Mouse (Mus musculus): Measurements from ENCODE around the gene Armc10.

GRCm38 (mm10) chr5:21685001-21685400 is 39.4 kb downstream of the Armc10 start:
- TF ChIP-seq CTCF (IDR thresholded peaks at IDR 0.05; ENCODE audit: borderline replicate concordance, insufficient read depth, low read depth, low read length): no peak
- no peak for TF ChIP-seq POLR2A (IDR thresholded peaks at IDR 0.05; ENCODE audit: borderline replicate concordance, insufficient read depth, low read length)

All from cerebellum, adult 2 months (tissue).